ENCODE assay signal across 13 mouse cellular contexts in genomic region chr14:12057856-12058255, GRCm38 (mm10).
DNase-seq lines count a peak whose midpoint lies in the region; ATAC-seq lines count a peak whose summit lies in the region.
"Had no signal": no experiment of that assay in that cellular context is flagged by ENCODE, and none has a peak within 500 bp of the region (broad histone marks: within the 10 kb centered on the region; RNA-seq: fewer than 3 reads in every experiment).

No protein-coding gene starts in this region.

- no peaks in the 10 kb centered on the region for H3K27me3 ChIP-seq in heart, embryonic 12.5 days (replicated peaks)

- H3K27ac ChIP-seq in heart, embryonic 12.5 days (ENCODE audit: poor library complexity, severe bottlenecking): no peak overlapping the region
- H3K27ac ChIP-seq: liver, embryonic 14.5 days had no signal

- no peak overlapping the region for H3K9ac ChIP-seq in heart, embryonic 12.5 days
- H3K9ac ChIP-seq: liver, embryonic 14.5 days had no signal

- H3K4me3 ChIP-seq in heart, embryonic 12.5 days: no peak overlapping the region

- no peaks in the 10 kb centered on the region for H3K9me3 ChIP-seq in heart, embryonic 12.5 days (replicated peaks)

- no peak overlapping the region for H3K4me2 ChIP-seq in heart, embryonic 12.5 days

- peaks cover 29% of the 10 kb centered on the region for H3K4me1 ChIP-seq in heart, embryonic 12.5 days (replicated peaks)

- DNase-seq in heart, adult 11 months: peak; percentile 93
- peak; percentile 23 for DNase-seq in lung, postnatal 36 days
- DNase-seq in lung, postnatal 14 days: no peak
- DNase-seq in heart, adult 9 months (ENCODE audit: low spot score in 2 of 2): peak; percentile 31 to 42
- DNase-seq in kidney, postnatal 25 days: peak; percentile 37 to 41
- DNase-seq in liver: no peak
- DNase-seq in layer of hippocampus, adult 8-10 months (ENCODE audit: low spot score in 2 of 2): no peak
- DNase-seq: adrenal gland, postnatal 25 days; cerebellum, postnatal 14 days; midbrain, embryonic 14.5 days; thymus, postnatal 25 days had no signal

- WGBS in heart, embryonic 12.5 days: 28% methylated on average over 2 of the region's 2 CpGs

- H3K36me3 ChIP-seq in heart, embryonic 12.5 days: no peaks in the 10 kb centered on the region

- ATAC-seq in heart, embryonic 12.5 days (ENCODE audit: insufficient number of reproducible peaks, low FRiP score): no peak

Comparison
In these comparisons a context has a peak if more than half of its experiments do, and no peak if none do; other contexts are left out.
1. DNase-seq: peak in heart, adult 11 months (single experiment), lung, postnatal 36 days (single experiment), heart, adult 9 months (2 of 2) and kidney, postnatal 25 days (2 of 2); none in lung, postnatal 14 days (single experiment), liver (single experiment) and layer of hippocampus, adult 8-10 months (0 of 2).